In genomic region chr6:72440186-72440990, GRCm38 (mm10) we compare ENCODE assay signal across 8 mouse cellular contexts. TPM values are rescaled to one million over a fixed set of nuclear protein-coding genes. Genes with fewer than 3 reads are reported as not detected.
DNase-seq lines count a peak whose midpoint lies in the region; ATAC-seq and TF ChIP-seq lines count a peak whose summit lies in the region.

No protein-coding gene starts in this region.

- no peak; the same call in 1 of the 2 replicates for TF ChIP-seq CTCF in liver, postnatal 0 days (IDR thresholded peaks at IDR 0.05; ENCODE audit: low read depth)
- TF ChIP-seq CTCF in thymus, adult 2 months (IDR thresholded peaks at IDR 0.05; ENCODE audit: borderline replicate concordance, control insufficient read depth, extremely low read depth, insufficient read depth, low read length, poor library complexity): no peak

- DNase-seq in kidney, adult 9 months: peak; percentile 49
- DNase-seq in kidney, postnatal 14 days: no peak
- peak; percentile 69 for DNase-seq in MEL-GATA-1-ER (ENCODE audit: extremely low read depth, low read depth)
- no peak for DNase-seq in liver, postnatal 0 days
- DNase-seq in thymus, adult 2 months: peak; percentile 32

- H3K4me1 ChIP-seq in embryonic facial prominence, embryonic 15.5 days: peaks cover 26% of the 10 kb centered on the region
- peaks cover 5% of the 10 kb centered on the region; the same call in 1 of the 2 replicates for H3K4me1 ChIP-seq in intestine, embryonic 15.5 days (replicated peaks)
- H3K4me1 ChIP-seq in liver, postnatal 0 days (ENCODE audit: insufficient read depth): peaks cover 13% of the 10 kb centered on the region
- H3K4me1 ChIP-seq in thymus, adult 2 months (replicated peaks; ENCODE audit: control insufficient read depth, insufficient read depth, low read length): peaks cover 4% of the 10 kb centered on the region

- H3K9ac ChIP-seq in embryonic facial prominence, embryonic 15.5 days: peak overlapping the region; percentile 48
- peak overlapping the region; percentile 75 for H3K9ac ChIP-seq in intestine, embryonic 15.5 days
- H3K9ac ChIP-seq in liver, postnatal 0 days (replicated peaks): peak overlapping the region; percentile 98

- peaks cover 22% of the 10 kb centered on the region for H3K36me3 ChIP-seq in embryonic facial prominence, embryonic 15.5 days
- peaks cover 11% of the 10 kb centered on the region for H3K36me3 ChIP-seq in intestine, embryonic 15.5 days
- H3K36me3 ChIP-seq in liver, postnatal 0 days (replicated peaks; ENCODE audit: insufficient read depth, low read length): peaks cover 20% of the 10 kb centered on the region
- peaks cover 15% of the 10 kb centered on the region for H3K36me3 ChIP-seq in thymus, adult 2 months (ENCODE audit: control insufficient read depth, insufficient read depth, low read length)

- peak overlapping the region; percentile 70 for H3K4me2 ChIP-seq in embryonic facial prominence, embryonic 15.5 days (replicated peaks)
- peak overlapping the region; percentile 80 for H3K4me2 ChIP-seq in intestine, embryonic 15.5 days (replicated peaks)
- peak overlapping the region; percentile 86 for H3K4me2 ChIP-seq in liver, postnatal 0 days (ENCODE audit: low read depth, low read length)

- peak overlapping the region; percentile 100 for H3K27ac ChIP-seq in embryonic facial prominence, embryonic 15.5 days (replicated peaks)
- peak overlapping the region; percentile 96 for H3K27ac ChIP-seq in intestine, embryonic 15.5 days
- H3K27ac ChIP-seq in liver, postnatal 0 days (ENCODE audit: low read depth): peak overlapping the region; percentile 100
- peak overlapping the region; percentile 93 for H3K27ac ChIP-seq in thymus, adult 2 months (ENCODE audit: control insufficient read depth, insufficient read depth, low read length)

- ATAC-seq in embryonic facial prominence, embryonic 15.5 days (ENCODE audit: insufficient number of reproducible peaks, low FRiP score, low TSS enrichment, low read depth): no peak
- peak; percentile 9; the same call in 1 of the 2 replicates for ATAC-seq in intestine, embryonic 15.5 days
- no peak for ATAC-seq in liver, postnatal 0 days
- no peak for ATAC-seq in granulocyte monocyte progenitor cell, adult 5-6 weeks (replicated peaks; ENCODE audit: poor library complexity, severe bottlenecking)

- TF ChIP-seq POLR2A in thymus, adult 2 months (IDR thresholded peaks at IDR 0.05; ENCODE audit: control insufficient read depth, extremely low read depth, insufficient read depth, low read length, poor library complexity): no peak

- WGBS in embryonic facial prominence, embryonic 15.5 days: 6% methylated on average over 17 of the region's 17 CpGs
- 9% methylated on average over 17 of the region's 17 CpGs for WGBS in intestine, embryonic 15.5 days
- WGBS in liver, postnatal 0 days (ENCODE audit: insufficient replicate concordance): 7% methylated on average over 17 of the region's 17 CpGs
- 4% methylated on average over 17 of the region's 17 CpGs for WGBS in thymus, adult 2 months

- H3K9me3 ChIP-seq in embryonic facial prominence, embryonic 15.5 days (replicated peaks): no peaks in the 10 kb centered on the region
- H3K9me3 ChIP-seq in intestine, embryonic 15.5 days: no peaks in the 10 kb centered on the region
- no peaks in the 10 kb centered on the region for H3K9me3 ChIP-seq in liver, postnatal 0 days (ENCODE audit: low read length)

- no peak for TF ChIP-seq EP300 in liver, postnatal 0 days (IDR thresholded peaks at IDR 0.05; ENCODE audit: low read depth)

- no peaks in the 10 kb centered on the region for H3K27me3 ChIP-seq in embryonic facial prominence, embryonic 15.5 days
- H3K27me3 ChIP-seq in intestine, embryonic 15.5 days (replicated peaks): no peaks in the 10 kb centered on the region
- H3K27me3 ChIP-seq in liver, postnatal 0 days (ENCODE audit: insufficient read depth, low read length): no peaks in the 10 kb centered on the region
- no peaks in the 10 kb centered on the region for H3K27me3 ChIP-seq in thymus, adult 2 months (ENCODE audit: control insufficient read depth, insufficient read depth, low read length)

- H3K4me3 ChIP-seq in embryonic facial prominence, embryonic 15.5 days (replicated peaks): peak overlapping the region; percentile 97
- H3K4me3 ChIP-seq in intestine, embryonic 15.5 days (replicated peaks): peak overlapping the region; percentile 67
- peak overlapping the region; percentile 99 for H3K4me3 ChIP-seq in liver, postnatal 0 days (ENCODE audit: low read depth, low read length)
- H3K4me3 ChIP-seq in thymus, adult 2 months (ENCODE audit: control insufficient read depth, insufficient read depth, low read length): peak overlapping the region; percentile 75

RNA-seq across cellular contexts. Expression of gene Mat2a, which starts 1.0 kb away (rescaled TPM):
- polyA plus RNA-seq in embryonic facial prominence, embryonic 15.5 days (2015; fragmentation: Nextera tagmentation; extraction: Ambion mirVana): 294 and 307 TPM in 2 replicates
- polyA plus RNA-seq in intestine, embryonic 15.5 days (2015; fragmentation: Nextera tagmentation; extraction: Ambion mirVana): 290 and 308 TPM in 2 replicates
- 111 and 138 TPM in 2 replicates for polyA plus RNA-seq in liver, postnatal 0 days (2015; fragmentation: Nextera tagmentation; extraction: Ambion mirVana)
- 140 and 162 TPM in 2 replicates for polyA plus RNA-seq in thymus, adult 2 months (2012; rRNA removed)
- 387 and 444 TPM in 2 replicates for total RNA-seq in granulocyte monocyte progenitor cell, adult 5-6 weeks (2014; fragmentation: Nextera tagmentation)
- 211 and 247 TPM in 2 replicates for total RNA-seq in granulocyte monocyte progenitor cell, adult 5-6 weeks (2017)

RNA-seq across cellular contexts. Expression of gene Ggcx, which starts 26.3 kb away (rescaled TPM):
- polyA plus RNA-seq in embryonic facial prominence, embryonic 15.5 days (2015; fragmentation: Nextera tagmentation; extraction: Ambion mirVana): 39.0 and 42.6 TPM in 2 replicates
- 23.8 and 23.9 TPM in 2 replicates for polyA plus RNA-seq in intestine, embryonic 15.5 days (2015; fragmentation: Nextera tagmentation; extraction: Ambion mirVana)
- 16.2 and 20.7 TPM in 2 replicates for polyA plus RNA-seq in liver, postnatal 0 days (2015; fragmentation: Nextera tagmentation; extraction: Ambion mirVana)
- 14.0 and 15.3 TPM in 2 replicates for polyA plus RNA-seq in thymus, adult 2 months (2012; rRNA removed)
- total RNA-seq in granulocyte monocyte progenitor cell, adult 5-6 weeks (2014; fragmentation: Nextera tagmentation): 7.9 and 8.8 TPM in 2 replicates
- total RNA-seq in granulocyte monocyte progenitor cell, adult 5-6 weeks (2017): 9.6 and 19.7 TPM in 2 replicates

RNA-seq across cellular contexts. Expression of gene Vamp8, which starts 49.9 kb away (rescaled TPM):
- polyA plus RNA-seq in embryonic facial prominence, embryonic 15.5 days (2015; fragmentation: Nextera tagmentation; extraction: Ambion mirVana): 177 and 183 TPM in 2 replicates
- polyA plus RNA-seq in intestine, embryonic 15.5 days (2015; fragmentation: Nextera tagmentation; extraction: Ambion mirVana): 193 and 229 TPM in 2 replicates
- 263 and 277 TPM in 2 replicates for polyA plus RNA-seq in liver, postnatal 0 days (2015; fragmentation: Nextera tagmentation; extraction: Ambion mirVana)
- 104 and 149 TPM in 2 replicates for polyA plus RNA-seq in thymus, adult 2 months (2012; rRNA removed)
- total RNA-seq in granulocyte monocyte progenitor cell, adult 5-6 weeks (2014; fragmentation: Nextera tagmentation): 239 and 250 TPM in 2 replicates
- total RNA-seq in granulocyte monocyte progenitor cell, adult 5-6 weeks (2017): 347 and 437 TPM in 2 replicates

Comparison
In these comparisons a context has a peak if more than half of its experiments do, and no peak if none do; other contexts are left out.
1. DNase-seq: peak in kidney, adult 9 months (single experiment), MEL-GATA-1-ER (single experiment) and thymus, adult 2 months (single experiment); none in kidney, postnatal 14 days (single experiment) and liver, postnatal 0 days (single experiment).
2. H3K9ac ChIP-seq: peak in every context shown above with its lines; median percentile 98 in liver, postnatal 0 days; 75 in intestine, embryonic 15.5 days; 48 in embryonic facial prominence, embryonic 15.5 days.
3. Peak in every context shown above with its lines, with median percentiles within 50 percentile points of each other: H3K27ac ChIP-seq, H3K4me2 ChIP-seq and H3K4me3 ChIP-seq.